Mouse (Mus musculus): ENCODE results near the gene Olfr1179.

DNA sequence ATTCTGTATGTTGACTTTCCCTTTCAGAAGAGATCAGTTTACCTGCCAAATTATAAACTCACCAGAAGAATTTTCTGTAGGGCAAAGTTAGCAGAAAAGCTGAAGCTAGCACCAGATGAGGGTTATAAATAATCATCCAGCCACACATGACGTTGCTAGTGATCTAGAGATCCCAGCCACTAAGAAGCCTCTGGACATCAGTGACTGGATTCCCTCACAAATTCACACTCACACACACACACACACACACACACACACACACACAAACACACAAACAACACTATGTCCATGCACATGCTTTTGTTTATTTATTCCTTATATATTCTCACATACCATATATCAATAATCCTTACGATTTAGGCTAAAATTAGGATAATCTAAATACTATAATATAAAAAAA, 12.8 kb upstream of the Olfr1179 start, which contains the start of gene Olfr1180:
- TF ChIP-seq GATA1 (IDR thresholded peaks at IDR 0.05; ENCODE audit: low read length) (no peak), TAL1 (IDR thresholded peaks at IDR 0.05; ENCODE audit: low read length) (no peak)

Measured in erythroblast, embryonic 14.5 days (primary cell).